Mouse (Mus musculus) kidney, adult 18-20 months (tissue): ENCODE measurements around the gene Rai14.
"Not testable (repeated sequence)": the region's sequence is repeated elsewhere in the genome, so short reads cannot be mapped to it uniquely, and the experiment has no call there.

Experiments
- DNase-seq: peaks from one replicate; pipeline ENCODE4 v3.0.0; 2021

The Rai14 gene

DNA sequence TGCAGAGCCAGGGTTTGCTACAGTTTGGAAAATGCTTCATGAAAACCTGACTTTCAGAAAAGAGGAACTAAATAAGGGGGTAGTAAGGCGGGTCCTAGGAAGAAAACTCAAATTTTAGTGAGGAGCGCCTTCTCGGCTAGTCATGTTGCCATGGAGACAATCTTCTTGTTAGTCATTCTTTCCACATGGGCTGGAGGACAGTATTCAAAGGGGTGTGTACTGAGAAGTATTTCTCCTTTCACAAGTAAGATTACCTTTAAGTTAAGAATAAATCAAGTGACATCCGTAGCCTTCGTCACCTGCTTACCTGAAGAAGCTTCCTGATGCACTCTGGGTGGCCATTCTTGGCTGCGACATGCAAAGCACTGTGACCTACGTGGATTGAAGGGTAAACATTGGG lies 115.0 kb downstream of the Rai14 start:
- no peak for DNase-seq

- DNase-seq = no peak
These were observed 115.9 kb downstream of the Rai14 start for GRCm38 (mm10) chr15:10598259-10599225.

DNA sequence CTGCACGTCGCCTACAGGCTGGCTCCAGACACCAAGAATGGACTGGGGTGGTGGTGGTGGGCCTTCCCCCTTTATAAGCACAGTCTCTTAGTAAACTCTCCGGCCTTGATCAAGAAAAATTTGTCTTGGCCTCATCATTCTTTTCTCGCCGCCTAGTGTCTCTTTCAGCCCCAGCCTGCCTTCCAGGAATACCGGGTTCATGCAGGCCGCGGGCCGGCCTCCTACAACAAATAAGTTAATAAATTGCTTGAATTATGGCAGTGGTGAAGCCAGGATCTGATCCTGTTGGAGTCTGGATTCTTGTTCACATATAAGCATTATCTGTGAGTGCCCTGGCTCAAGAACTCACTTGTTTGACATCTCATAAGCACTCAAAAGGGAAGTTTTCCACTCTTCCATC lies 117.6 kb downstream of the Rai14 start:
- DNase-seq = peak; percentile 40

DNA sequence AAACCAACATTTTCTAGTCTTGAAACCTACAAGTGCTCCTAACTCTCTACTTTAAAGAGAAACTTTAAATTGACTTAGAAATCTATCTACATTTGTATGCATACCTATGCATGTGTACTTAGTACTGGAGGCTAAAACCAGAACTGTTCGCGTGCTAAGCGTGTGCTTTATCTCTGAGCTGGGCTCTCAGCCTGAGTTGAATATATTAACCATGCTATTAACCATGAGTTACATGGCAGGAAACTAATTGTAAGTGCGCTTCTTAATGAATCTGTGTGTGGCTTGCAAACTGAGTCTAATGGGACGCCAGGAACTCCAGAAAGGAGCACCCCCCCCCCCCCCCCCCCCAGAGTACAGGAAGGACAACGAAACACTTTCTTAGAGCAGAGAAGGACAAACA lies 119.0 kb downstream of the Rai14 start:
- DNase-seq = no peak

DNA sequence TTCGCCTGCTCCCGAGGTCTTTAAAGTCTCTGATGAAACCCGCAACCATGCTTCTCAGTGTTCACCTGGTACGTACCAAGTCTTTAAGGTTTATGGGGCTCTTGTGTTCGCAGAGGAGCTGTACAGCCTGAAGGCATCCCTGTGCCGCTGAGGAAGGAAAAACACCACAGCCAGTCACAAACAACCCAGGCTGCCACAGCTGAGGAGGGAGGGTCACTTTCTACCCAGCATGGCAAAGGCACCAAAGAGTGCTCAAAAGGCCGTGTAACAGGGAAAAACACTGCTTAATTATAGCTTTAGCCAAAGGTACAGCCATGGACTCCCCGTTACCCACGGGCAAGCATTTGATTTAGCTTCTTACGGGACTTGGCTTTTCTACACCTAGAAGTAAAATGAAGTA lies 119.5 kb downstream of the Rai14 start:
- DNase-seq = no peak

GRCm38 (mm10) chr15:10593094-10593493 lies 121.3 kb downstream of the Rai14 start:
- no peak for DNase-seq

- no peak for DNase-seq
These were observed 127.9 kb downstream of the Rai14 start for GRCm38 (mm10) chr15:10586565-10586964.

- DNase-seq = no peak
These were observed 129.9 kb downstream of the Rai14 start for GRCm38 (mm10) chr15:10584359-10585187.

DNA sequence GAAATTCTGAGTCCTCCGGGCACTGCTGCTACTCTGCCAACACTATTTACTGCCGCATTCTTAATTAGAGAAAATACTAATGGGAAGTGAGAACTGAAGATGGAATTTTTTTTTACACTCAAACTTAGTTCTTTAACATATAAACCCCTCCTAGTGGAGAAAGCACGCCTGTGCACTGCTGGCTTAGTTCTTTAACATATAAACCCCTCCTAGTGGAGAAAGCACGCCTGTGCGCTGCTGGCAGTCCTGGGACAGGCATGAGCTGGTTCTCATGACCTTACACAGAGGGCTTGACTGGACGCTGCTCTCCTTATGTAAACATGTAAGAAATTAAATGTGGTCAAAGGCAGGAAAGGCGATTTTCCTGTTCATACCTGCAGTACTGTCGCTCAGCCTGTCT lies 131.0 kb downstream of the Rai14 start:
- peak; percentile 65 for DNase-seq

- no peak for DNase-seq
These were observed 135.3 kb downstream of the Rai14 start for GRCm38 (mm10) chr15:10579159-10579558.

DNA sequence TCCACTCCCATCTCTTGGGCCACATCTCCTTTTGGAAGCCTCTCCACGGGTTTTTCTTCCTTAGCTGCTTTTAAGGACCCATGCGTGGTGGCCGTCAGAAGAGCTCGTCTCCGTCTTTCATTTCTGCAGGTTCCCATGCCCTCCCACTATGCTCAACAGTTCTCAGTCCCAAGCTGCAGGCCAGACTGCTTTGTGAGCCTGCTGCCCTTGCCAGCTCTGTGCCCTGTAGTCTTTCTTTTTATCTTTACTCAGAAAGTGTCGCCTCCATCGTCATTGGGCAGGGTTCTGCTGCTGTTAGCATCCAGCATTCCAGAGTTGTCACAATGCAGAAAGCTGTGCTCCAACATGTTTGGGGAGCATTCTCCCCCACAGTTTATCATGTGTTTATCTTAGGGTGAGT lies 147.9 kb downstream of the Rai14 start:
- DNase-seq = no peak

DNA sequence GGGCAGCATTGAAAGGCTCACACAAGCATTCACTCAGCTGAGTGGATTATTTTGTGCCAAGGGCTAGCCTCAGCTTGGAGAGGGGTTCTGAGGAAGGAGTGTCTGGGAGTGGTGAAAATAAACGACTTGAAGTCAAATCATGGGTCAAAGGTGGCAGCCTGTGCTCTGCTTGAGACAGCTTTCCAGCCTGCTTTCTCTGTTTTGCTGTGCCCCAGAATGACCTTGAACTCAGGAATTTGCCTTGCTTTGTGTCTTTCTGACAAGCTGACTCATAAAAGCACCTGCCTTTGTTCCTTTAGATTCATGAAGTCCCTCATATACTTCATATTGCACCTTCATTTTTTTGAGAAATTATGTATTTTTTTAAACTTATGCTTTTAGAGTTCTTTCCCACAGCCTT lies 150.2 kb downstream of the Rai14 start:
- no peak for DNase-seq

DNA sequence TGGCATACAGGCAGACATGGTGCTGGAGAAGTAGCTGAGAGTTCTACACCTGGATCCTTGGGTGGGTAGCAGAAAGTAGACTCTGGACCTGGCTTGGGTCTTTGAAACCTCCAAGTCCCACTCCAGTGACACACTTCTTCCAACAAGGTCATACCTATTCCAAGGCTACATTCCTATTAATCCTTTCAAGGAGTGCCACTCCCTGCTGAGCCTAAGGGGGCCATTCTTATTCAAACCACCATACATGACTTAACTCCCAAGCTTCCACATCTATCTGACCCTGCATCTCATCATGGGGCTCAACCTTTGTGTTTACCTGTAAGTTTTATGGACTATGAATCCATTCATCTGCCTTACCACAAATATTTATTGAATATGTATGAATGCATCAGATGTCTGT lies 152.1 kb downstream of the Rai14 start:
- no peak for DNase-seq

GRCm38 (mm10) chr15:10560005-10560404 lies 154.4 kb downstream of the Rai14 start:
- DNase-seq = no peak

GRCm38 (mm10) chr15:10558465-10558864 lies 156.0 kb downstream of the Rai14 start, which contains the start of gene Ttc23l:
Gene Ttc23l (minus strand): TSS chr15:10558668.
- DNase-seq = no peak

- DNase-seq = no peak
These were observed 160.1 kb downstream of the Rai14 start for GRCm38 (mm10) chr15:10554336-10554735.

GRCm38 (mm10) chr15:10540271-10541088 lies 173.9 kb downstream of the Rai14 start:
- no peak for DNase-seq

DNA sequence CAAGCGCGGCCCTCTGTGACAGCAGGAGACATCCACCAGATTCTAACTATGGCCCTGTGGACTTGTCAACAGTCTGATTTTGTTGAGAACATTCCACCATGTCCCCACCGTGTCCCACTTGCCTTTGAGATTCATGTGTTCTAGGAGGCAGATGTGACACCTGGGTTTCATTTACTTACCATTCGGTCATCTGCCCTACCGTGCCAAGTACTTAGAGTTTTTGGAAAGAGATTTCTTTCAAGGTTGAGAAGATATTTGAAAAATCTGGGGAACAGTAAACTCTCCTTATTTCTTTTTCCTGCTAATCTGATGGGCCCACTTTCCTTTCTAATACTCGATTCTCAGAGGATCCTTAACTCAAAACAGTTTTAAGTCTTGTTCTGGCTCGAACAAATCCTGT lies 178.5 kb downstream of the Rai14 start:
- DNase-seq = no peak

GRCm38 (mm10) chr15:10534591-10534990 lies 179.8 kb downstream of the Rai14 start:
- DNase-seq = no peak

- DNase-seq = not testable (repeated sequence)
These were observed 181.1 kb downstream of the Rai14 start for GRCm38 (mm10) chr15:10533361-10533760.

- no peak for DNase-seq
These were observed 183.1 kb downstream of the Rai14 start for GRCm38 (mm10) chr15:10531352-10531751.

- DNase-seq = no peak
These were observed 188.5 kb downstream of the Rai14 start for GRCm38 (mm10) chr15:10525896-10526295.
